Mouse (Mus musculus): ENCODE results near the gene Xrcc4. TPM values are rescaled to one million over a fixed set of nuclear protein-coding genes. Genes with fewer than 3 reads are reported as not detected.
"Not testable (repeated sequence)": the region's sequence is repeated elsewhere in the genome, so short reads cannot be mapped to it uniquely, and the experiment has no call there.

Xrcc4 gene
- 12.4 and 15.5 TPM in 2 replicates for polyA plus RNA-seq (2015; fragmentation: Nextera tagmentation; extraction: Ambion mirVana)

DNA sequence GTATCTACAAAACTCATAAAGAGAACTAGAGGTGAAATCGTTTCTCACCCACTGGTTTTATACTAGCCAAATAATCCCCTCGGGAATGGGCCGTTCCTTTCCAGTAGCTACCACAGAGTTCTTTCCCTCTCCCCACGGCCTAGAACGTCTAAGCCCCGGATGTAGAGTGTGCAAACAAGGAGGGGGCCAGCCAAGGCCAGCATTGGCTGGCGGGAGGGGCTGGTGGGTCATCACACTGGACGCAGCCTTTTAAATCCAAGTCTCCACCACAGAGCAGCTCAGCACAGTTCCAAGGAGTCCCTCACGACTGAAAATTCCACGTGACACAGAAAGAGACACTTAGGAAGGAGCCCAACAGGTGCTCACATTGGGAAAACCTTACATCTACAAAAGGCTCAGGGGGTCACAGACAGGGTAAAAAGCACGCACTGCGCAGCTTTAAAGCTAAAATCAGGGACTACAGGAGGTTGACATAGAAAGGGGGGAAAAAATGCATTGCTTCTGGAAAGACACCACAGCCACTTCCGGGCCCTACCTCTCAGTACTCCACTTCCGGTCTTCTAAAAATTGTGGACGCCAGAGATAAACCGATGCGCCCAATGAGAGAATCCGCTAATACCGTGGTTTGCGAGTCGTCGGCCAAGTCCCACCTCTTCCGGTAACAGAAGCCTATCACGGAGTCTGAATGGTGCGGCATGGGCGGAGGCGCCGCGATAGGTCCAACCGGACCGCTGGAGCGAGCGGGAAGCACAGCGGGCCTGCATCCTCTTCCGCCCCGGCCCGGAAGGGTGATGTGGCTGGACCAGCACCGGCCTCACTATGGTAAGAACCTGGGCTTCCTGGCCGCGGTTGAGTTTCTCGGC lies at the start of gene Xrcc4, which contains the start of gene Tmem167:
Xrcc4 (minus strand) TSS at position 647 of the 863 bp plus-strand sequence.
Tmem167 (plus strand) TSS at position 162 of the 863 bp plus-strand sequence.
- no peaks in the 10 kb centered on the region for H3K27me3 ChIP-seq
- ATAC-seq (ENCODE audit: borderline replicate concordance, extremely low read depth, low FRiP score, low TSS enrichment), result peak; percentile 100
- H3K9ac ChIP-seq, result peak within 1 kb of the TSS; percentile 89
- H3K27ac ChIP-seq, result peak within 1 kb of the TSS; percentile 80
- 0 out of 2 replicates have a peak, but pooled peaks cover 4% of the 10 kb centered on the region for H3K36me3 ChIP-seq
- H3K4me2 ChIP-seq, result peak within 1 kb of the TSS; percentile 88
- H3K4me3 ChIP-seq, result peak within 1 kb of the TSS; percentile 88
- H3K9me3 ChIP-seq, result no peaks in the 10 kb centered on the region
- 1% methylated on average over 41 of the region's 41 CpGs for WGBS
- peaks cover 2% of the 10 kb centered on the region for H3K4me1 ChIP-seq

DNA sequence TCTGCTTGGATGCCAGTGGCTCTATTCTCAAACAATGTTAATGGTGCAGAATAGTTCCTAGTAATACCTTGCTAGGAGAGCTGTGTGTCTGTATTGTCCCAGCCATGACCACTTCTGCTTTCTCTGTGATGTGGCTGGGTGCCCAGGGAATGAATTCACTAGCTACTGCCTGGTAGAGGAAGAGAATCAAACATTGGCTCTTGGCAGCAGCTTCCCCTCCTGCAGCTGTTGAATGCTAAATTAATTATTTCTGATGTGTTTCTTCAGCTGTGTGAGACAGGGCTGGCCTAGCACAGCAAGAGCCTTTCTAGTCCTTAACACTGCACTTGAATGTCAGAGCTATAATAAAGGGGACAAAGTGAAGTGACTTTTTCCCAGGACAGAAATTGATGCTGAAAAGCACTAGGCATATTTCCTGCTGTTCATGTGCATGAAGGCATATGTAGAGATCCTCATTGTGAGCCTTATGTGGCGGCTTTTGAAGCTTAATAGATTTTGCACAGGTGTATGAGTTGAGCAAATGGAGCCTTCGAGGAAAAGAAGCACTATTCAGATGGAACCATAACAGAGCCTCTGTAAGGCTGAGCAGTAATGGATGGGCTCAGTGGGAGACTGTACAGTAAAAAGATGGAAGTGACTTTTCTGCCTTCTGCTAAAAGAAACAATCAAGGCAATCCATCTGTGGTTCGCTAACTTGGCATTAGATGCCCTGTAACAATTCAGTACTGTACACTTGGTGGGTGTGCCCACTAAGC lies 46.9 kb upstream of the Xrcc4 start:
- no peak overlapping the region for H3K27ac ChIP-seq
- no peak overlapping the region for H3K9ac ChIP-seq
- no peaks in the 10 kb centered on the region for H3K27me3 ChIP-seq
- WGBS, result 81% methylated on average over 3 of the region's 3 CpGs
- H3K36me3 ChIP-seq, result no peaks in the 10 kb centered on the region
- no peak overlapping the region for H3K4me3 ChIP-seq
- peak; percentile 35; the same call in 1 of the 2 replicates for ATAC-seq (ENCODE audit: borderline replicate concordance, extremely low read depth, low FRiP score, low TSS enrichment)
- no peak overlapping the region for H3K4me2 ChIP-seq
- no peaks in the 10 kb centered on the region for H3K9me3 ChIP-seq
- peaks cover 4% of the 10 kb centered on the region; the same call in 1 of the 2 replicates for H3K4me1 ChIP-seq

- Histone ChIP-seq H3K9ac (no peak overlapping the region), H3K4me2 (no peak overlapping the region), H3K27me3 (no peaks in the 10 kb centered on the region), H3K36me3 (no peaks in the 10 kb centered on the region), H3K9me3 (no peaks in the 10 kb centered on the region), H3K4me3 (no peak overlapping the region), H3K4me1 (no peaks in the 10 kb centered on the region), H3K27ac (no peak overlapping the region)
- no peak for ATAC-seq (ENCODE audit: borderline replicate concordance, extremely low read depth, low FRiP score, low TSS enrichment)
- 71% methylated on average over 1 of the region's 1 CpGs for WGBS
Observed at GRCm38 (mm10) chr13:90111681-90112080, 22.3 kb upstream of the Xrcc4 start.

DNA sequence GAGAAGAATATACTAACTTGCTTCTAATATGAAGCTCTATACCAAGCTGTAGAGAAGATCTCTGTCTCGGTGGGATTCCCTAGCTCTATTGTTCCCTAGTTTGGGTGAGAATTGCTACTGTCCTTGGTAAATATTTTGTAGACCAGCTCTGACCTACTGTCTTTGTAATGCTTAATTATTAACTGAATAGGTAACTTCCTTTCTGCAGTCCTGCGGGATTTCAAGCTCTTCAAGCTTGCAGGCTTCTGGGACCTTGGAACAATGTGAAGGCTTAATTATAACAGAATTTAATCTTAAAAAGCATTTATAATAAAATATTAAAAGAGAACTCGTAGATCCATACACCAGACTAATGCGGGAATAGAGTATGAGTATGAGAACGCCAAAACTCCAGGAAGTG lies 19.3 kb upstream of the Xrcc4 start:
- not testable (repeated sequence) for H3K4me3 ChIP-seq; H3K27ac ChIP-seq; H3K27me3 ChIP-seq; H3K4me1 ChIP-seq; H3K4me2 ChIP-seq; H3K9me3 ChIP-seq; H3K9ac ChIP-seq; ATAC-seq (ENCODE audit: borderline replicate concordance, extremely low read depth, low FRiP score, low TSS enrichment)
- peaks cover 23% of the 10 kb centered on the region for H3K36me3 ChIP-seq
- 91% methylated on average over 5 of the region's 5 CpGs for WGBS

GRCm38 (mm10) chr13:90106139-90106538 lies 16.7 kb upstream of the Xrcc4 start:
- ATAC-seq (ENCODE audit: borderline replicate concordance, extremely low read depth, low FRiP score, low TSS enrichment), result no peak
- H3K4me3 ChIP-seq, result no peak overlapping the region
- no peak overlapping the region for H3K4me2 ChIP-seq
- H3K9me3 ChIP-seq, result no peaks in the 10 kb centered on the region
- no peak overlapping the region for H3K27ac ChIP-seq
- H3K4me1 ChIP-seq, result no peaks in the 10 kb centered on the region
- WGBS, result 89% methylated on average over 7 of the region's 7 CpGs
- no peak overlapping the region for H3K9ac ChIP-seq
- H3K36me3 ChIP-seq, result peaks cover 34% of the 10 kb centered on the region
- no peaks in the 10 kb centered on the region for H3K27me3 ChIP-seq

DNA sequence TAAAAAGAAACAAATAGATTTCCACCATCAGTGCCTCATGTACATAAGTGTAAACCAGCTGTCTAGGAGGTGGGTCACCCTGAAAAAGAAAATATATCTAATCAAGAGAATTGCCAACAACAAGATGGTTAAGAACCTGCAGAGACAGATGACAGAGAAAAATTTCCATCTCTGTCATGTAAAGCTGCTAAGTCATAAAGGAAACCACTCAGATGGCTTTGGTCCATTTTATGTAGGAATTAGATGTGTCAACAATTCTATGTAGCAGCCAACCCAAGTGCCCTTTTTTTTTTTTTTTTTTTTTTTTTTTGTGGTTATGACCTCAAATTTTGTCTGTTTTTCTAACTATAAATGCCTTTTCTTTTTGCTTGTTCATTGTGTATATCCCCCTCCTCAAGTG lies 12.1 kb upstream of the Xrcc4 start:
- no peak for ATAC-seq (ENCODE audit: borderline replicate concordance, extremely low read depth, low FRiP score, low TSS enrichment)
- Histone ChIP-seq H3K27ac (no peak overlapping the region), H3K4me1 (no peaks in the 10 kb centered on the region), H3K4me3 (no peak overlapping the region), H3K9me3 (no peaks in the 10 kb centered on the region), H3K36me3 (peaks cover 34% of the 10 kb centered on the region), H3K27me3 (no peaks in the 10 kb centered on the region), H3K9ac (no peak overlapping the region), H3K4me2 (no peak overlapping the region)

GRCm38 (mm10) chr13:90089825-90090183 lies 396 bp upstream of the Xrcc4 start:
- peak overlapping the region; percentile 89 for H3K9ac ChIP-seq
- WGBS, result 0% methylated on average over 26 of the region's 27 CpGs
- peak overlapping the region; percentile 54 for H3K4me2 ChIP-seq
- no peaks in the 10 kb centered on the region for H3K9me3 ChIP-seq
- H3K4me3 ChIP-seq, result peak overlapping the region; percentile 88
- 0 out of 2 replicates have a peak, but pooled peaks cover 4% of the 10 kb centered on the region for H3K36me3 ChIP-seq
- peak; percentile 74 for ATAC-seq (ENCODE audit: borderline replicate concordance, extremely low read depth, low FRiP score, low TSS enrichment)
- peak overlapping the region; percentile 79 for H3K27ac ChIP-seq
- H3K4me1 ChIP-seq, result peaks cover 2% of the 10 kb centered on the region
- no peaks in the 10 kb centered on the region for H3K27me3 ChIP-seq

- Histone ChIP-seq H3K4me1 (no peaks in the 10 kb centered on the region), H3K27me3 (no peaks in the 10 kb centered on the region), H3K4me2 (no peak overlapping the region), H3K27ac (no peak overlapping the region), H3K9ac (no peak overlapping the region), H3K36me3 (no peaks in the 10 kb centered on the region), H3K9me3 (no peaks in the 10 kb centered on the region), H3K4me3 (no peak overlapping the region)
- no peak for ATAC-seq (ENCODE audit: borderline replicate concordance, extremely low read depth, low FRiP score, low TSS enrichment)
- 81% methylated on average over 1 of the region's 1 CpGs for WGBS
Observed at GRCm38 (mm10) chr13:90061877-90062276, 27.5 kb downstream of the Xrcc4 start.

DNA sequence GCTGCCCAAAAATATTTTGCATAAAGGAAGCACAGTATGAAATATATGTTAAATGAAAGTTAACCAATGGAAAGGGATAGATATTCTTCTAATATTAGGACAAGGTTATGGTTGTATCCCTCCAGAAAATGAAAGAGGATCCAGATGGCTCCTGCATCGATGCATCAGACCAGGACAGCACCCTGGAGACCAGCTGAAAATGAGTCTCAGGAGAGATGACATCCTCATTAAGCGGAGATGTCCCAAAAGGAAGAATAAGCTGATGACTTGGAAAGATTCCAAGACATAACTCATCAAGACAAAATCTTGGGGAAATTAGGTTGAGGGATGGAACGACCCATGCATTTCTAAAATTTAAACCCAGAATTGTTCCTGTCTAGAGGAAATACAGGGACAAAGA lies 37.0 kb downstream of the Xrcc4 start:
- Histone ChIP-seq H3K4me1 (no peaks in the 10 kb centered on the region), H3K27me3 (no peaks in the 10 kb centered on the region), H3K9ac (no peak overlapping the region), H3K4me3 (no peak overlapping the region), H3K27ac (no peak overlapping the region), H3K9me3 (no peaks in the 10 kb centered on the region), H3K36me3 (no peaks in the 10 kb centered on the region), H3K4me2 (no peak overlapping the region)
- ATAC-seq (ENCODE audit: borderline replicate concordance, extremely low read depth, low FRiP score, low TSS enrichment), result no peak
- WGBS, result 72% methylated on average over 3 of the region's 3 CpGs

GRCm38 (mm10) chr13:90051735-90052134 lies 37.7 kb downstream of the Xrcc4 start:
- Histone ChIP-seq H3K4me3 (no peak overlapping the region), H3K9ac (no peak overlapping the region), H3K4me1 (no peaks in the 10 kb centered on the region), H3K9me3 (no peaks in the 10 kb centered on the region), H3K36me3 (no peaks in the 10 kb centered on the region), H3K27ac (no peak overlapping the region), H3K27me3 (no peaks in the 10 kb centered on the region), H3K4me2 (no peak overlapping the region)
- 55% methylated on average over 6 of the region's 6 CpGs for WGBS
- no peak for ATAC-seq (ENCODE audit: borderline replicate concordance, extremely low read depth, low FRiP score, low TSS enrichment)

DNA sequence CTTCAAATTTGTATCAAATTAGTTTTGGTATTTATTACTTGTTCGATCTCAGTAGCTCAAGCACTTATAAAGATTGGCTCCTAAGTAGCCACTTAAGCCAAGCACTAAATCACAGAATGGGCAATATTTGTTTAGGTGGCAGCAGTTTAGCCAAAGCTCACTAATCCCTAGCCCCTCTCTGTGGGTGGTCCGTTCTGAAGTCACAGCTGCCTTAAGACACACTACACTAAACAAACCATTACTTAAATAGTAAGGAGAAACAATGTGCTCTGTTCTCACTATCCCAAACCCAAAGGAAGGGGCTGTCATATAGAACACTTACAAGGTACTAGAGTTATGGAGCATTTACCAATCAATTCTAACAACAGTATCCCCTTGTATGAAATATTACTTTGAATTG lies 49.8 kb downstream of the Xrcc4 start:
- Histone ChIP-seq H3K4me2 (no peak overlapping the region), H3K27me3 (no peaks in the 10 kb centered on the region), H3K4me1 (0 out of 2 replicates have a peak, but pooled peaks cover 3% of the 10 kb centered on the region), H3K4me3 (no peak overlapping the region), H3K36me3 (no peaks in the 10 kb centered on the region), H3K9ac (no peak overlapping the region), H3K9me3 (no peaks in the 10 kb centered on the region), H3K27ac (no peak overlapping the region)
- no peak for ATAC-seq (ENCODE audit: borderline replicate concordance, extremely low read depth, low FRiP score, low TSS enrichment)
- WGBS, result 7% methylated on average over 2 of the region's 2 CpGs

- Histone ChIP-seq H3K9me3 (no peaks in the 10 kb centered on the region), H3K4me2 (no peak overlapping the region), H3K4me1 (peaks cover 7% of the 10 kb centered on the region; the same call in 1 of the 2 replicates), H3K4me3 (no peak overlapping the region), H3K27ac (peak overlapping the region; percentile 70), H3K9ac (no peak overlapping the region), H3K36me3 (no peaks in the 10 kb centered on the region), H3K27me3 (no peaks in the 10 kb centered on the region)
- peak; percentile 89; the same call in 1 of the 2 replicates for ATAC-seq (ENCODE audit: borderline replicate concordance, extremely low read depth, low FRiP score, low TSS enrichment)
- WGBS, result 46% methylated on average over 4 of the region's 4 CpGs
Observed at GRCm38 (mm10) chr13:90032977-90033376, 56.4 kb downstream of the Xrcc4 start.
